Mouse (Mus musculus): ENCODE results near the gene Tgfbrap1. TPM values are rescaled to one million over a fixed set of nuclear protein-coding genes. Genes with fewer than 3 reads are reported as not detected.
A peak's percentile ranks its signal among the peaks of the same experiment; 100 is the strongest.

Tgfbrap1 gene
- total and polyA plus RNA-seq, 3 experiments: 3.8 to 8.4 (median 6.0) TPM

DNA sequence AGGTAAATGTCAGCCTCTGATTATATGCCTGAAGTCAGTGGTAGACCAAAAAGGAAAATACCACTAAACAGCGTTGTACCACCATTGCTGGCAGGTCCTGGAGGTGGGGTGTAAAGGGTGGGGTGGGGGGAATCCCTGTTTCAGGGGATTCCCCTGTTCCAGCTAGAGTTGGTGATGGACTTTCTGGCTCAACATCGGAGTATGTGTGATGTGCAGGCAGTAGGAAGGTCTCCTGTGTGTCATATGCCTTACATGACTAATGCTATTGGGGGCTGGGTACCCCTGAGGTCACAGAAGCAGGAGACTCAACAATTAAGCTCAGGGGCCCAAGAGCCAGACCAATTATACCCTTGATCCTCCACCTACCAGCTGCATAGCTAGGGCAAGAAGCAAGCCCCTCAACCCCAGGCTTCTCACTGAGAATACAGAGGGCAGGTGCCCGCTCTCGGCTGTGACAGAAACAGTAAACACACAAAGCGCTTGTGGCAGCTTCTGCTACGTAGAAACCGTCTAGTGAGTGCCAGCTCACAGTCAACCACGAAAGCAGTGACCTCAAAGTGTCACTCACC lies 46.0 kb upstream of the Tgfbrap1 start:
- Histone ChIP-seq H3K79me2 (replicated peaks; ENCODE audit: control insufficient read depth, extremely low read depth, insufficient read depth, poor library complexity, severe bottlenecking) (no peaks in the 10 kb centered on the region), H3K27ac (ENCODE audit: insufficient read depth, low read depth) (peak overlapping the region; percentile 96), H3K4me1 (ENCODE audit: control insufficient read depth in 1 of 2, insufficient read depth in 2 of 2) (peaks cover 18 to 30% of the 10 kb centered on the region in 2 experiments), H3K36me3 (replicated peaks in 1 of 2; ENCODE audit: control insufficient read depth in 1 of 2, insufficient read depth in 1 of 2, low read length in 1 of 2) (no peaks in the 10 kb centered on the region), H3K9me3 (replicated peaks; ENCODE audit: low read length) (no peaks in the 10 kb centered on the region), H3K4me3 (replicated peaks in 1 of 3; ENCODE audit: low read depth in 2 of 3, low read length in 2 of 3, poor library complexity in 1 of 3) (no peak overlapping the region), H3K9ac (ENCODE audit: insufficient read depth, low read depth) (peak overlapping the region; percentile 10), H3K27me3 (replicated peaks) (no peaks in the 10 kb centered on the region), H3K4me2 (ENCODE audit: insufficient read depth, low read depth, poor library complexity, severe bottlenecking) (peak overlapping the region; percentile 54)
- peak; percentile 54 for DNase-seq (ENCODE audit: extremely low read depth)
- TF ChIP-seq KAT2A (IDR thresholded peaks at IDR 0.05; ENCODE audit: insufficient replicate concordance, low read length) (no peak), TCF12 (IDR thresholded peaks at IDR 0.05; ENCODE audit: low read depth, low read length) (peak; percentile 11; the same call in 1 of the 2 replicates), MAZ (IDR thresholded peaks at IDR 0.05; ENCODE audit: low read depth, low read length) (peak; percentile 55), MEF2A (IDR thresholded peaks at IDR 0.05; ENCODE audit: borderline replicate concordance, low read depth, low read length) (peak; percentile 28; the same call in 1 of the 2 replicates), BHLHE40 (IDR thresholded peaks at IDR 0.05; ENCODE audit: low read depth, low read length) (peak; percentile 62), ETS1 (conservative IDR thresholded peaks at IDR 0.05; ENCODE audit: low read depth, low read length) (peak; percentile 67), IRF4 (IDR thresholded peaks at IDR 0.05; ENCODE audit: low read depth, low read length) (peak; percentile 49), MYC (IDR thresholded peaks at IDR 0.05; ENCODE audit: low read depth, low read length) (0 out of 2 replicates have a peak, but pooled peaks have one; percentile 36), POLR2A (IDR thresholded peaks at IDR 0.05; ENCODE audit: low read depth, low read length) (no peak), RCOR1 (conservative IDR thresholded peaks at IDR 0.05; ENCODE audit: low read depth, low read length) (no peak), EP300 (IDR thresholded peaks at IDR 0.05; ENCODE audit: low read length) (peak; percentile 42; the same call in 1 of the 2 replicates), JUN (IDR thresholded peaks at IDR 0.05; ENCODE audit: insufficient read depth, low read depth, low read length) (no peak), RAD21 (IDR thresholded peaks at IDR 0.05; ENCODE audit: low read depth, low read length) (no peak), MXI1 (IDR thresholded peaks at IDR 0.05; ENCODE audit: low read depth, low read length) (peak; percentile 36; the same call in 1 of the 2 replicates)
- dilution Hi-C loops (cut with MboI; ENCODE audit: extremely low pct_ligation_motif_present, extremely low pct_unique_long_range_greater_than_20kb, low sequenced_read_pairs): no loop called here
- in situ Hi-C loops (cut with MboI; ENCODE audit: low pct_ligation_motif_present, low pct_unique_long_range_greater_than_20kb, low sequenced_read_pairs): loop anchor here (5.0 to 25.0 kb wide), 3 partner anchors 123 to 593 kb away; partner anchors contain the start of gene 1500015O10Rik

DNA sequence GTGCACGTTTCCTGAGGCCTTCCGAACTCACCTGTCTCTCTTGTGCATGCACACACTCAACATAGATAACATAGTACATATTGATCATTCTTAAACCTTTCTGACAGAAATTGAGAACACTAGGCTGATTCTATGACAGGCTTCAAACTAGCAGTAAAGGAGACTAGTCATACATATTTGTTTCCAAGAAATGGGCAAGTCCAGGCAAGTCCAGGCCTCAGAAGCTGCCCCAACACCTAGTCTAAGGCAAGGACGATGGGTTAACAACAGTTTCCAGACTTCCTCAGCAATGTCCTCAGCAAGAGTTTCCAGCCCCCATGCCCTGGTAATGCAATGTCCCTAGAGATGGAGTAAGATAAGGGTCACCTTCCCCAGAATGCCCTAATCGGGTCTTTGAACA lies 45.4 kb upstream of the Tgfbrap1 start:
- Histone ChIP-seq H3K4me2 (ENCODE audit: insufficient read depth, low read depth, poor library complexity, severe bottlenecking) (peak overlapping the region; percentile 54), H3K9me3 (replicated peaks; ENCODE audit: low read length) (no peaks in the 10 kb centered on the region), H3K27ac (ENCODE audit: insufficient read depth, low read depth) (peak overlapping the region; percentile 96), H3K36me3 (replicated peaks in 1 of 2; ENCODE audit: control insufficient read depth in 1 of 2, insufficient read depth in 1 of 2, low read length in 1 of 2) (no peaks in the 10 kb centered on the region), H3K27me3 (replicated peaks) (no peaks in the 10 kb centered on the region), H3K9ac (ENCODE audit: insufficient read depth, low read depth) (peak overlapping the region; percentile 27; the same call in 1 of the 2 replicates), H3K79me2 (replicated peaks; ENCODE audit: control insufficient read depth, extremely low read depth, insufficient read depth, poor library complexity, severe bottlenecking) (no peaks in the 10 kb centered on the region), H3K4me3 (replicated peaks in 1 of 3; ENCODE audit: low read depth in 2 of 3, low read length in 2 of 3, poor library complexity in 1 of 3) (no peak overlapping the region), H3K4me1 (ENCODE audit: control insufficient read depth in 1 of 2, insufficient read depth in 2 of 2) (peaks cover 18 to 33% of the 10 kb centered on the region in 2 experiments)
- 0 out of 2 replicates have a peak, but pooled peaks have one; percentile 1 for TF ChIP-seq EP300 (IDR thresholded peaks at IDR 0.05; ENCODE audit: low read length)
- no peak for TF ChIP-seq MYC (IDR thresholded peaks at IDR 0.05; ENCODE audit: low read depth, low read length)
- no peak for TF ChIP-seq POLR2A (IDR thresholded peaks at IDR 0.05; ENCODE audit: low read depth, low read length)
- TF ChIP-seq POLR2AphosphoS2 (IDR thresholded peaks at IDR 0.05; ENCODE audit: low read depth, low read length): no peak
- TF ChIP-seq BHLHE40 (IDR thresholded peaks at IDR 0.05; ENCODE audit: low read depth, low read length): no peak; the same call in 1 of the 2 replicates
- TF ChIP-seq CTCF (conservative IDR thresholded peaks at IDR 0.05 in 1 of 2, IDR thresholded peaks at IDR 0.05 in 1 of 2; ENCODE audit: low read depth in 2 of 2, low read length in 2 of 2): no peak
- TF ChIP-seq HCFC1 (IDR thresholded peaks at IDR 0.05; ENCODE audit: low read depth, low read length): no peak
- TF ChIP-seq MEF2A (IDR thresholded peaks at IDR 0.05; ENCODE audit: borderline replicate concordance, low read depth, low read length): no peak
- TF ChIP-seq CHD1 (IDR thresholded peaks at IDR 0.05; ENCODE audit: low read depth, low read length): peak; percentile 93
- no peak for TF ChIP-seq E2F4 (IDR thresholded peaks at IDR 0.05; ENCODE audit: insufficient replicate concordance, low read depth, low read length)
- no peak for TF ChIP-seq MAFK (IDR thresholded peaks at IDR 0.05; ENCODE audit: insufficient replicate concordance, low read length)
- no peak for TF ChIP-seq MAZ (IDR thresholded peaks at IDR 0.05; ENCODE audit: low read depth, low read length)
- TF ChIP-seq SMC3 (IDR thresholded peaks at IDR 0.05; ENCODE audit: low read depth, low read length): no peak
- TF ChIP-seq MXI1 (IDR thresholded peaks at IDR 0.05; ENCODE audit: low read depth, low read length): no peak
- no peak for TF ChIP-seq PAX5 (IDR thresholded peaks at IDR 0.05; ENCODE audit: low read length)
- peak; percentile 33 for DNase-seq (ENCODE audit: extremely low read depth)
- dilution Hi-C loops (cut with MboI; ENCODE audit: extremely low pct_ligation_motif_present, extremely low pct_unique_long_range_greater_than_20kb, low sequenced_read_pairs) (no loop called here), in situ Hi-C loops (cut with MboI; ENCODE audit: low pct_ligation_motif_present, low pct_unique_long_range_greater_than_20kb, low sequenced_read_pairs) (loop anchor here (5.0 to 25.0 kb wide), 3 partner anchors 124 to 594 kb away; partner anchors contain the start of gene 1500015O10Rik)
